Mouse (Mus musculus): ENCODE measurements around the gene Apoa1.

DNA sequence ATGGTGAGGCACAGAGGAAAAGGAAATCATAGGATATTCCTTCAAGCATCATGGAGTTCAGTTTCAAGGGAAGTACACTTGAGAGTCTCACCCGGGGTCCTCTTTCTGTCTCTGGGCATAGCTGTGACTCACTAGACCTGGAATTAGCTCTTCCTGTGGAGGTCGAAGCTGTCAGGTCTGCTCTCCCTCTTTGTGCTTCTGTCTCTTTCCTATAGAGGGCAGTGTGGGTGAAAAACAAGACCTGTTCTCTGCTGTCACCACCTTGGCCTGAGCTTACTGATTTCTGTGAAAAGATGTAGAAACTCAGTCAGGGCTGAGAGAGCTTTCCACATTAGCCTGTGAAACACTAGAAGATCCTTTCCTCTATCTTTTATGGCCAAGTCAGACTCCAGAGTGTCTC is 43.2 kb upstream of the Apoa1 start:
- TF ChIP-seq POLR2A (IDR thresholded peaks at IDR 0.05; ENCODE audit: borderline replicate concordance, low read depth, low read length) (no peak), CTCF (IDR thresholded peaks at IDR 0.05; ENCODE audit: low read depth, low read length) (no peak)

All from bone marrow macrophage, adult 2 months (primary cell).